Mouse (Mus musculus): ENCODE results near the gene 2010111I01Rik. TPM values are rescaled to one million over a fixed set of nuclear protein-coding genes. Genes with fewer than 3 reads are reported as not detected.

The 2010111I01Rik gene
- polyA plus RNA-seq, 1 experiment, result 22.5 TPM

DNA sequence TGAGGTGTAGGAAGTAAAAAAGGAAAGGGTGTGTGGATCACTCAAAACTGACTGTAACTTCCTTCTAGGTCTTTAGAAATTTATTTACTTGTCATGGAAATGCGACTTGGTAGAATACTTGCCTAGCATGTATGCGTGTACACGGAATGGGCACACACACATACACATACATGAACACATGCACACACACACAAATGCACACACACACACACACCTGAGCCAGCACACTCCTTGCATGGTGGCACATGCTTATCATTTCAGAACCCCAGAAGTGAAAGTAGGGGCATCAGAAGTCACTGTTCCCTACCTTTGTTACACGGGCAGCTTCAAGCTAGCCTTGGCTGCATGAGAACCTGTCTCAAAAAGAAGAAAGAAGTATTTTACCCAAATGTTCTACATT, 311.7 kb downstream of the 2010111I01Rik start:
- TF ChIP-seq POLR2A (IDR thresholded peaks at IDR 0.05; ENCODE audit: low read depth, low read length) (no peak), CTCF (IDR thresholded peaks at IDR 0.05; ENCODE audit: extremely low read depth, insufficient read depth, insufficient read length, insufficient replicate concordance) (no peak)
- no peak overlapping the region for H3K4me3 ChIP-seq (ENCODE audit: extremely low read depth, insufficient read depth, insufficient read length)
- DNase-seq (ENCODE audit: low read depth in 1 of 2, low spot score in 2 of 2), result no peak
- H3K27me3 ChIP-seq (ENCODE audit: control insufficient read depth, insufficient read depth, low read length), result no peaks in the 10 kb centered on the region
- peaks cover 2% of the 10 kb centered on the region; the same call in 1 of the 2 replicates for H3K36me3 ChIP-seq (ENCODE audit: control insufficient read depth, insufficient read depth, low read length)
- 70% methylated on average over 4 of the region's 4 CpGs for WGBS
- no peak overlapping the region for H3K27ac ChIP-seq (ENCODE audit: insufficient read depth, low read length)
- H3K4me1 ChIP-seq (ENCODE audit: control insufficient read depth, insufficient read depth, insufficient read length), result peaks cover 7% of the 10 kb centered on the region; the same call in 1 of the 2 replicates

DNA sequence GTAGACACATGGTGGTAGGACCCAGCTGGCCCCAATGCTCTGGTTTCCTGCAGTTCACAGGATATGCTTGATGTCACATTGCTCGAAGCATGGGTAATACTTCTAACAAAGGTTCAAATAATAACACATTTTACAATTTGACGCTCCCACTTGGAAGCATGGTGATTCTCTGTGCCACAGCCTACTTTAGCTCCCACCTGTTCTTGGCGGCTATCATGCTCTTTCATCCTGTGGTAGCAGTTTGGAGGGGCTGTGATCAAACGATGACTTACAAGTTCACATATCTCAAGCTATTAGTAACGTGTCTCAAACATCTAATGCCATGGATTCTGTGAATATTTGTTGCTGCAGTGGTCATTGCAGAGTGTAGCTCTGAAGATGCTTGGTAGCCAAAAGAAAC, 312.6 kb downstream of the 2010111I01Rik start:
- TF ChIP-seq POLR2A (IDR thresholded peaks at IDR 0.05; ENCODE audit: low read depth, low read length) (no peak), CTCF (IDR thresholded peaks at IDR 0.05; ENCODE audit: extremely low read depth, insufficient read depth, insufficient read length, insufficient replicate concordance) (no peak)
- H3K36me3 ChIP-seq (ENCODE audit: control insufficient read depth, insufficient read depth, low read length), result peaks cover 4% of the 10 kb centered on the region; the same call in 1 of the 2 replicates
- DNase-seq (ENCODE audit: low read depth in 1 of 2, low spot score in 2 of 2), result no peak
- WGBS, result 57% methylated on average over 5 of the region's 5 CpGs
- peaks cover 7% of the 10 kb centered on the region; the same call in 1 of the 2 replicates for H3K4me1 ChIP-seq (ENCODE audit: control insufficient read depth, insufficient read depth, insufficient read length)
- no peak overlapping the region for H3K27ac ChIP-seq (ENCODE audit: insufficient read depth, low read length)
- no peaks in the 10 kb centered on the region for H3K27me3 ChIP-seq (ENCODE audit: control insufficient read depth, insufficient read depth, low read length)
- H3K4me3 ChIP-seq (ENCODE audit: extremely low read depth, insufficient read depth, insufficient read length), result no peak overlapping the region

DNA sequence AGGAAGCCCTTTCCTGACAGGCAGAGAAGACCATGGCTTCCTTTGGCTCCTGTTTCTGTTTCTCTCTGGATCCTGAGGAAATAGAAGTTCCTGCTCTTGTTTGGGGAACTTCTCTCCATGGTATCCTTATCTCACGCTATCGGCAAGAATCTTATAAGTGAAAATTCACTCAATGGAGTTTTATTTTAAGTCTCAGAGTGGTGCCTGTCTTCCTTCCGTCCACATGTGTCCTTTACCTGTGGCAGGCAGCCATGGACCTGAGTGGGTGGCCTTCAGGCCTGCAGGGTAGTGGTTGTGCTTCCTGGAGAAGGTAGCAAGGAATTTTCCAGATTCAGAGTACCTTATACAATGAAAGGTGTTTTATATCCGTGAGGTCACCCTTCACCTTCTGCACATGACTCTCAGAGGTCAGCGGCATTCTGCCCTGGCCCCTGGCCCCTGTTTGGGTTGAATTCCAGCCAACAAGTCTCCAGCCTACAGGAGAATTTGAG, 313.5 kb downstream of the 2010111I01Rik start:
- peaks cover 4% of the 10 kb centered on the region; the same call in 1 of the 2 replicates for H3K36me3 ChIP-seq (ENCODE audit: control insufficient read depth, insufficient read depth, low read length)
- WGBS, result 52% methylated on average over 5 of the region's 5 CpGs
- H3K27me3 ChIP-seq (ENCODE audit: control insufficient read depth, insufficient read depth, low read length), result no peaks in the 10 kb centered on the region
- no peak overlapping the region for H3K27ac ChIP-seq (ENCODE audit: insufficient read depth, low read length)
- H3K4me1 ChIP-seq (ENCODE audit: control insufficient read depth, insufficient read depth, insufficient read length), result peaks cover 7% of the 10 kb centered on the region; the same call in 1 of the 2 replicates
- H3K4me3 ChIP-seq (ENCODE audit: extremely low read depth, insufficient read depth, insufficient read length), result no peak overlapping the region
- no peak for DNase-seq (ENCODE audit: low read depth in 1 of 2, low spot score in 2 of 2)
- TF ChIP-seq POLR2A (IDR thresholded peaks at IDR 0.05; ENCODE audit: low read depth, low read length) (no peak), CTCF (IDR thresholded peaks at IDR 0.05; ENCODE audit: extremely low read depth, insufficient read depth, insufficient read length, insufficient replicate concordance) (no peak)

DNA sequence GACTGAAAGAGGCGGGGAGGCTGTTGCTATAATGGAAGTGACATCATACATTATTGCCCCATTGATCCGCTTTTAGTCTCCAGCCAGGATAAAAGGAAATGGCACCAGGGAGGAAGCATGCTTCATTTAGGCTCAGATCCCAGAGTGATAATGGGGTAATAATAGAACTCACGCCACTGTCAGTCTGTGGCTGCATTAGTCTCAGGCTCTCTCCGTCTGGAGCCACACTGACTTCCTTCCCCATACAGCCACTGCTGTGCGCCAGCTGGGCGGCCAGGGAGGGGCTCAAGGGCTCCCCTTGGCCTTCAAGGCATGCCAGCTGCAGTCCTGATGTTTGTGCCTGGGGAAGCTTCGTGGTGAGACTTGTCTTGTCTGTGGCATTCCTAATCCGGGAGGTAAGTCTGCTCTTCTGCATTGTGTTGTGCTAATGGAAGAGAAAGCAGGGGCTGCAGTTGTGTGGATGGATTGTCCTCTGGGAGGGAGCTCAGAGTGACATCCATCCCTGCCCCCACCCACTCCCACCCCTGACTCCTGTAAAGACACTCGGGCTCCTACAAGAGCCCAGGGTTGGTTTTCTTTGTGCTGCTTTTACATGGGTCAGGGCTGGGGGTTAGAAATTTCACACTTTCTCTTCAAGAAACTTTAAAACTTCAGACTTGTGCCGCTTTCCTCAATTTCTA, 314.2 kb downstream of the 2010111I01Rik start:
- Histone ChIP-seq H3K27ac (ENCODE audit: insufficient read depth, low read length) (no peak overlapping the region), H3K4me3 (ENCODE audit: extremely low read depth, insufficient read depth, insufficient read length) (no peak overlapping the region), H3K36me3 (ENCODE audit: control insufficient read depth, insufficient read depth, low read length) (peaks cover 5% of the 10 kb centered on the region; the same call in 1 of the 2 replicates), H3K4me1 (ENCODE audit: control insufficient read depth, insufficient read depth, insufficient read length) (peaks cover 7% of the 10 kb centered on the region; the same call in 1 of the 2 replicates), H3K27me3 (ENCODE audit: control insufficient read depth, insufficient read depth, low read length) (no peaks in the 10 kb centered on the region)
- WGBS, result 39% methylated on average over 10 of the region's 10 CpGs
- TF ChIP-seq CTCF (IDR thresholded peaks at IDR 0.05; ENCODE audit: extremely low read depth, insufficient read depth, insufficient read length, insufficient replicate concordance) (no peak), POLR2A (IDR thresholded peaks at IDR 0.05; ENCODE audit: low read depth, low read length) (no peak)
- no peak for DNase-seq (ENCODE audit: low read depth in 1 of 2, low spot score in 2 of 2)

DNA sequence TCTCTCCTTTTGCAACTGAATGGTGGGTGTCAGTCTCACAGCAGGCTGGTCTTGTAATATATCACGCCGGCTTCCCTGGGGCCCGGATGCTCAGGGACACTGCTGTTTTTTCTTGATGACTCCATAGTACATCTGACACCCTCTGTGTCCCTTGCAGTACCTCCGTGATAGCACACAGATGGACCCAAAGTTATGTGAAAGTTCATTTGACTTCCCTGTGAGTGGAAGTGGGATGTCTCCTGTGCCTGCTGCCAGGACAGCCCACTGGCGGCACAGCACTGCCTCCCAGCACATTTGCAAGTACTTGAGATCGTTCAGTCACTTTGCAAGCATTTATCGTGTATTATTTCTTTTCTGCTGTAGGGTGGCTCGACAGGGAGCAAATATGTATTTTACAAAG, 315.1 kb downstream of the 2010111I01Rik start:
- H3K27me3 ChIP-seq (ENCODE audit: control insufficient read depth, insufficient read depth, low read length), result no peaks in the 10 kb centered on the region
- no peak for DNase-seq (ENCODE audit: low read depth in 1 of 2, low spot score in 2 of 2)
- peaks cover 5% of the 10 kb centered on the region; the same call in 1 of the 2 replicates for H3K36me3 ChIP-seq (ENCODE audit: control insufficient read depth, insufficient read depth, low read length)
- H3K4me3 ChIP-seq (ENCODE audit: extremely low read depth, insufficient read depth, insufficient read length), result no peak overlapping the region
- no peak for TF ChIP-seq CTCF (IDR thresholded peaks at IDR 0.05; ENCODE audit: extremely low read depth, insufficient read depth, insufficient read length, insufficient replicate concordance)
- no peak for TF ChIP-seq POLR2A (IDR thresholded peaks at IDR 0.05; ENCODE audit: low read depth, low read length)
- peaks cover 7% of the 10 kb centered on the region; the same call in 1 of the 2 replicates for H3K4me1 ChIP-seq (ENCODE audit: control insufficient read depth, insufficient read depth, insufficient read length)
- 85% methylated on average over 8 of the region's 8 CpGs for WGBS
- H3K27ac ChIP-seq (ENCODE audit: insufficient read depth, low read length), result no peak overlapping the region

DNA sequence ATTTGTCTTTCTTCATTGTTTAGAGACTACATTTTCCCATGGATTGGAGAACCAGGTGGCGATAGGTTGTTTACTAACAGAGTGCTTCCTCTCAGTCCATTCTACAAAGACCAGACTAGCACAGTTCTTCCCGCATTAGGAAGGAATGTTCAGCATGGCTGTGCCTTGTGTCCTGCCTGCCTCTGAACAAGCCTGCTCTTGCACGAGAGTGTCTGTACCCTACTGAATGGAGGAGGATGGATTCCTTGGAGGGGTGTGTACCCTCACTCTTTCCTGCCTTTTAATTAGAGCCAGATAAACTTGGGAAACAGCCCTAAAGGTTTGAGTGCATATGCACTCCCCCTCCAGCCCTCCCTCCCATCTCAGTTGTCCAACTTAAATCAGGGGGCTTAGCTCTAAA, 315.7 kb downstream of the 2010111I01Rik start:
- no peaks in the 10 kb centered on the region for H3K27me3 ChIP-seq (ENCODE audit: control insufficient read depth, insufficient read depth, low read length)
- TF ChIP-seq CTCF (IDR thresholded peaks at IDR 0.05; ENCODE audit: extremely low read depth, insufficient read depth, insufficient read length, insufficient replicate concordance) (no peak), POLR2A (IDR thresholded peaks at IDR 0.05; ENCODE audit: low read depth, low read length) (no peak)
- 96% methylated on average over 3 of the region's 3 CpGs for WGBS
- peaks cover 5% of the 10 kb centered on the region for H3K36me3 ChIP-seq (ENCODE audit: control insufficient read depth, insufficient read depth, low read length)
- no peak overlapping the region for H3K4me3 ChIP-seq (ENCODE audit: extremely low read depth, insufficient read depth, insufficient read length)
- DNase-seq (ENCODE audit: low read depth in 1 of 2, low spot score in 2 of 2), result no peak
- H3K4me1 ChIP-seq (ENCODE audit: control insufficient read depth, insufficient read depth, insufficient read length), result peaks cover 7% of the 10 kb centered on the region; the same call in 1 of the 2 replicates
- no peak overlapping the region for H3K27ac ChIP-seq (ENCODE audit: insufficient read depth, low read length)

DNA sequence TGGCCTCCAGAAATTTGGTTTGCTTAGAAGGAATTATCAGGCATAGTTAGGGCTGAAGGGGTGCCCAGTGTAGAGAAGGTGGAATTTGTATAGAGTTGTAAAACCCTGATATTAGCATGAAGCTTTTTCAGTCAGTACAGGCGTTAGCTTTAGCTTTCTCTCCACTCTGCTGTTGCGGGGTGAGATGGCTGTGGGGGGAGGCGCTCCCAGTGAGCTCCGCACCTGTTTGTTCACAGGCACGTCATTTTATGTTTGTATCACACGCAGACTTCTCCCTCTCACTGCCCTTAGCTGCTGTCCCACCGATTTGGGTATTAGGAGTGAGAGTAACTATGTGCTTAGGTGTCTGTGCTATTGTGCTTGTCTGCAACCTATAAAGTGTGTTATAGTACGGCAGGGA, 316.5 kb downstream of the 2010111I01Rik start:
- Histone ChIP-seq H3K27ac (ENCODE audit: insufficient read depth, low read length) (no peak overlapping the region), H3K36me3 (ENCODE audit: control insufficient read depth, insufficient read depth, low read length) (peaks cover 7% of the 10 kb centered on the region), H3K4me3 (ENCODE audit: extremely low read depth, insufficient read depth, insufficient read length) (no peak overlapping the region), H3K27me3 (ENCODE audit: control insufficient read depth, insufficient read depth, low read length) (no peaks in the 10 kb centered on the region), H3K4me1 (ENCODE audit: control insufficient read depth, insufficient read depth, insufficient read length) (peaks cover 9% of the 10 kb centered on the region; the same call in 1 of the 2 replicates)
- WGBS, result 90% methylated on average over 8 of the region's 8 CpGs
- DNase-seq (ENCODE audit: low read depth in 1 of 2, low spot score in 2 of 2), result no peak
- TF ChIP-seq POLR2A (IDR thresholded peaks at IDR 0.05; ENCODE audit: low read depth, low read length) (no peak), CTCF (IDR thresholded peaks at IDR 0.05; ENCODE audit: extremely low read depth, insufficient read depth, insufficient read length, insufficient replicate concordance) (no peak)
